Mouse (Mus musculus) duodenum, adult 2 months (tissue): Measurements from ENCODE around the gene Dlgap1. TPM values are rescaled to one million over a fixed set of nuclear protein-coding genes. Genes with fewer than 3 reads are reported as not detected.

ENCODE experiments used
- polyA plus RNA-seq: library from polyadenylated mRNA; depleted of rRNA; stranded (reverse); fragments of >200 nt; gene quantifications from 2 replicates; pipeline ENCODE4 v1.2.3, GENCODE M21; 2012; ENCODE audit warnings: low replicate concordance; rRNA removed

Gene Dlgap1
- polyA plus RNA-seq, result 0.69 and 9.6 TPM in 2 replicates

GRCm38 (mm10) chr17:69969021-69969815 lies at the start of gene Dlgap1:
TSS of gene Dlgap1 (plus strand) at chr17:69969073.

GRCm38 (mm10) chr17:70853436-70853905 lies 884.6 kb downstream of the Dlgap1 start, which contains the start of gene Tgif1:
TSS of gene Tgif1 (minus strand) at chr17:70853546.

